Mouse (Mus musculus): Measurements from ENCODE around the gene Usp3. TPM values are rescaled to one million over a fixed set of nuclear protein-coding genes. Genes with fewer than 3 reads are reported as not detected.

The Usp3 gene
- polyA plus RNA-seq, 1 experiment, result 89.3 TPM

DNA sequence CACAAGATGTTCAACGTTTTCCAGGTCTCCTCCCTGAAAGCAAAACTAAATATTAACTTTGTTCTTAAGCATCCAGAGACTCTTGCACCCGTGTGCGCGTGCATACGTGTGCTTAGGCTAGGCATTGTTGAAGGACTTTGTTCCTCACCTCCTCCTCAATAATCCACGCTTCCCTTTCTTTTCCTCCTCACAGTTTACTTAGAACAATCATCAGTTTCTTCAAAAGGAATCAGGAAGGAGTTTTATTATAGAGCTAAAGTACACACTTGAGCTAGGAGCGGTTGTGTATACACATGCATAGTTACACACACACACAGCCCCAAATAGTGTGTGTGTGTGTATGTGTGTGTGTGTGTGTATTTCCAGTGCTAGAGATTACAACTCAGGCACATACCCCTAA, 20.7 kb upstream of the Usp3 start:
- WGBS, result 93% methylated on average over 7 of the region's 7 CpGs
- no peak for DNase-seq
- Histone ChIP-seq H3K4me1 (ENCODE audit: control insufficient read depth, insufficient read depth, low read length) (peaks cover 6% of the 10 kb centered on the region; the same call in 1 of the 2 replicates), H3K27ac (ENCODE audit: insufficient read depth, low read length) (no peak overlapping the region), H3K27me3 (ENCODE audit: control insufficient read depth, insufficient read depth, low read length) (no peaks in the 10 kb centered on the region), H3K4me3 (replicated peaks; ENCODE audit: insufficient read depth, low read depth, low read length) (no peak overlapping the region)
- TF ChIP-seq POLR2A (IDR thresholded peaks at IDR 0.05; ENCODE audit: borderline replicate concordance, insufficient read depth, low read length) (no peak), CTCF (IDR thresholded peaks at IDR 0.05; ENCODE audit: borderline replicate concordance, insufficient read depth, low read depth, low read length) (no peak)

DNA sequence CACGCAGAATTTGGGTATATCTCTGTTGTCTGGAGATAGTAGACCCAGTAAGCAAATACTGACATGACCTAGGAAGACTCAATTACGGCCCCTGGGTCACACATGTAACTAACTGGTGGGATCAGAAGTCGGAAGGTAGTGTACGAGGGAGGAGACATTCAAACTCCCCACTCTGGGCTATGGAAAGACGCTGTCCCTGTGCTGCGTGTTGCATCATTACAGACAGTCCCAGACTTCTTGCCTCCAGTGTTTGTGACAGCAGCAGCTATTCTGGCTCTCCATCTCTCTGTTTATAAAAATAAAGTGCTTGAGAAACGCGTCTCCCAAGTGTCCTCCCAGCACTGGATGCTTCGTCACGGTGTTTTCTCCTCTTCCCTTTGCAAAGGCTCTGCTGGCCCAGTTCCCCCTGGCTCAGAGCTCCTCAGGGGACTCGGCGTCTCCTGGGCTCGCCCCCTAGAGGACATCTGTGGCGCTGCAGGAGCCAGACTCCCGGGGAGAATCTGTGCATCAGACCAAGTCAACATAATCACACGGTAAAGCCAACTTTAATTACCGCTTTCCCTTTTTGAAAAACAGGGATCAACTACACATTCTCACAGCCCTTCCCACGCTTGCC, 18.6 kb upstream of the Usp3 start:
- TF ChIP-seq CTCF (IDR thresholded peaks at IDR 0.05; ENCODE audit: borderline replicate concordance, insufficient read depth, low read depth, low read length) (peak; percentile 83), POLR2A (IDR thresholded peaks at IDR 0.05; ENCODE audit: borderline replicate concordance, insufficient read depth, low read length) (peak; percentile 54; the same call in 1 of the 2 replicates)
- Histone ChIP-seq H3K27me3 (ENCODE audit: control insufficient read depth, insufficient read depth, low read length) (no peaks in the 10 kb centered on the region), H3K27ac (ENCODE audit: insufficient read depth, low read length) (peak overlapping the region; percentile 32; the same call in 1 of the 2 replicates), H3K4me3 (replicated peaks; ENCODE audit: insufficient read depth, low read depth, low read length) (peak overlapping the region; percentile 70), H3K4me1 (ENCODE audit: control insufficient read depth, insufficient read depth, low read length) (peaks cover 8% of the 10 kb centered on the region)
- peak; percentile 90 to 94 for DNase-seq
- 9% methylated on average over 18 of the region's 18 CpGs for WGBS

DNA sequence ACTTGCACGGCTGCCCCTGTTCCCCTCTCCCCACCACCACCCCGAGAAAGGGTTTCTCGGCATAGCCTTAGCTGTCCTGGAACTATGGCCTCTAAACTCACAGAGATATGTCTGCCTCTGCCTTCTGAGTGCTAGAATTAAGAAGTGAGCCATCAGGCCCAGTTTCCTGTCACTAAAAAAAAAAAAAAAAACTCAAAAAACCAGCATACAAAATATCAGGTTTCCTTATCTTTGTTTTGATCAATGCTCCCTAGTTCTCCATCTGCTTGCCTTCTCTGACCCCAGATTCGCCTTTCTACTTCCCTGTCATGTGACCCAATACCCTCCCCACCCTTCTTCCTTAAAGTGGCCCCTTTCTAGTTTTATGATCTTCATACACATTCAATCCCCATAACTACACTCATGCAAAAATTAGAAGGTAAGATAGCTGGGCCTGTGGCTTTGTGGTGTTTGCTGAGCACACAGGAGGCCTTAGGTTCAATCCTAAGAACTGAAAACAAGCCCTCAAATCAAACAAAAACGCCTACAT, 15.9 kb upstream of the Usp3 start:
- WGBS, result 89% methylated on average over 5 of the region's 5 CpGs
- DNase-seq, result no peak
- Histone ChIP-seq H3K4me3 (replicated peaks; ENCODE audit: insufficient read depth, low read depth, low read length) (no peak overlapping the region), H3K27ac (ENCODE audit: insufficient read depth, low read length) (no peak overlapping the region), H3K4me1 (ENCODE audit: control insufficient read depth, insufficient read depth, low read length) (peaks cover 8% of the 10 kb centered on the region), H3K27me3 (ENCODE audit: control insufficient read depth, insufficient read depth, low read length) (no peaks in the 10 kb centered on the region)
- no peak for TF ChIP-seq POLR2A (IDR thresholded peaks at IDR 0.05; ENCODE audit: borderline replicate concordance, insufficient read depth, low read length)
- TF ChIP-seq CTCF (IDR thresholded peaks at IDR 0.05; ENCODE audit: borderline replicate concordance, insufficient read depth, low read depth, low read length), result no peak

DNA sequence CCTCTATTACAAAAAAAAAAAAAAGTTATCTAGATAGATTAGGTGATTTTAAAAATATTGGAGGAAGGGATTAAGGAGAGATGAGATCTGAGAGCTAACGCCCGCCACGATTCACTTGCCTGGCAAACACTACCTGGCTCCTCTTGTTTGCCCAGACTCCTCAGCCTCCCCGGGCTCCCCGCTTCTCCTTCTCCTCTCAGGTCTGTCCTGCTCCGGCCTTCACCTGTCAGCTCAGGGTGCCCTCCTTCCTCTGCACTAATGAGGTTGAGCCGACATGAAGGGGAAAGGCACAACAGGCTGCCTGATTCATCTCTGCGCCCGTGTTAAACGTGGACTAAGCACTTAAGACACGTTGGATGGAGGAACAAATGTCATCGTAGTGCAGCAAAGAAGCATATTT, 13.9 kb upstream of the Usp3 start:
- 46% methylated on average over 12 of the region's 12 CpGs for WGBS
- H3K4me3 ChIP-seq (replicated peaks; ENCODE audit: insufficient read depth, low read depth, low read length), result peak overlapping the region; percentile 17
- peaks cover 3% of the 10 kb centered on the region for H3K4me1 ChIP-seq (ENCODE audit: control insufficient read depth, insufficient read depth, low read length)
- TF ChIP-seq CTCF (IDR thresholded peaks at IDR 0.05; ENCODE audit: borderline replicate concordance, insufficient read depth, low read depth, low read length) (no peak), POLR2A (IDR thresholded peaks at IDR 0.05; ENCODE audit: borderline replicate concordance, insufficient read depth, low read length) (no peak)
- DNase-seq, result peak in 1 of 2 experiments; percentile 42
- no peaks in the 10 kb centered on the region for H3K27me3 ChIP-seq (ENCODE audit: control insufficient read depth, insufficient read depth, low read length)
- H3K27ac ChIP-seq (ENCODE audit: insufficient read depth, low read length), result no peak overlapping the region

DNA sequence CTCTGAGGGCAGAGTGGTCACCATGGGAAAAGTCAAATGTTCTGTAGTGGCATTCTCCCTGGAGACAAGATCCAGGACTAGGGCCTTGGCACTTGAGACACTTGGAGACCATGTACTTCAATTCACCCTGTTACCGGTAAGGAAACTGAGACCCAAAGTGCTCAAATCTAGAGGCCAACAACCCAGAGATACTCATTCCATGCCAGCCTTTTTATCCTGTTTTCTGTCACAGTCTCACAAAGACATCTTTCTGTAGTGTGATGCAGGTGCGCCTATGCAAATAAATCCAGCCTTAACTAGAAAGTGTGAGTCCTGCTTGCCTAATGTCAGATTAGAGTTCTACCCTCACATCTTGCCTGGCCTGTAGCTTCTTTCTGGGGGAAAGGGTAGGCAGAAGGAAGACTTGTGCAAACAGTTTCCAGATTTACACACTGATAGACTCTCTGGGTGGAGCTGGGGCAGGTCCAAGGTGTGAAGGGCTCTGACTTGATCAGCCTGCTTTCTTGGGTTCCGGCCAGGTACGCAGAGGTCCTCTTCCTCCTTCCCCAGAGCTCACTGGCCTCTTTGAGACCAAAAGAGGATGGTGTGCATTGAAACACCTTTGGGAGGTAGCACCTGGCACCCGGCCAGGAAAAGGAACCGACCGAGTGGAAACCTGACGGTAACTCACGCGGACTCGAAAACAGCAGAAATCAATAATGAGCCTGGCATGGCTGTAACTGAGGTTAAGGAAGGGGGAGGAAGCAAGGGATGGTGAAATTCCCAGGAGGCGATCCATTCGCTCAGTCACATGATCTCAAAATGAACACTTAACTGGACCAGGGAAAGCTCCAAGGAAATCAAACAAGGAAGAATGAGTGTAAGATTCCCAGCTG, 13.2 kb upstream of the Usp3 start:
- H3K27me3 ChIP-seq (ENCODE audit: control insufficient read depth, insufficient read depth, low read length), result no peaks in the 10 kb centered on the region
- TF ChIP-seq CTCF (IDR thresholded peaks at IDR 0.05; ENCODE audit: borderline replicate concordance, insufficient read depth, low read depth, low read length) (no peak), POLR2A (IDR thresholded peaks at IDR 0.05; ENCODE audit: borderline replicate concordance, insufficient read depth, low read length) (no peak)
- WGBS, result 33% methylated on average over 13 of the region's 13 CpGs
- H3K4me3 ChIP-seq (replicated peaks; ENCODE audit: insufficient read depth, low read depth, low read length), result peak overlapping the region; percentile 45
- H3K4me1 ChIP-seq (ENCODE audit: control insufficient read depth, insufficient read depth, low read length), result peaks cover 3% of the 10 kb centered on the region
- no peak overlapping the region for H3K27ac ChIP-seq (ENCODE audit: insufficient read depth, low read length)
- DNase-seq, result peak; percentile 62 to 71

DNA sequence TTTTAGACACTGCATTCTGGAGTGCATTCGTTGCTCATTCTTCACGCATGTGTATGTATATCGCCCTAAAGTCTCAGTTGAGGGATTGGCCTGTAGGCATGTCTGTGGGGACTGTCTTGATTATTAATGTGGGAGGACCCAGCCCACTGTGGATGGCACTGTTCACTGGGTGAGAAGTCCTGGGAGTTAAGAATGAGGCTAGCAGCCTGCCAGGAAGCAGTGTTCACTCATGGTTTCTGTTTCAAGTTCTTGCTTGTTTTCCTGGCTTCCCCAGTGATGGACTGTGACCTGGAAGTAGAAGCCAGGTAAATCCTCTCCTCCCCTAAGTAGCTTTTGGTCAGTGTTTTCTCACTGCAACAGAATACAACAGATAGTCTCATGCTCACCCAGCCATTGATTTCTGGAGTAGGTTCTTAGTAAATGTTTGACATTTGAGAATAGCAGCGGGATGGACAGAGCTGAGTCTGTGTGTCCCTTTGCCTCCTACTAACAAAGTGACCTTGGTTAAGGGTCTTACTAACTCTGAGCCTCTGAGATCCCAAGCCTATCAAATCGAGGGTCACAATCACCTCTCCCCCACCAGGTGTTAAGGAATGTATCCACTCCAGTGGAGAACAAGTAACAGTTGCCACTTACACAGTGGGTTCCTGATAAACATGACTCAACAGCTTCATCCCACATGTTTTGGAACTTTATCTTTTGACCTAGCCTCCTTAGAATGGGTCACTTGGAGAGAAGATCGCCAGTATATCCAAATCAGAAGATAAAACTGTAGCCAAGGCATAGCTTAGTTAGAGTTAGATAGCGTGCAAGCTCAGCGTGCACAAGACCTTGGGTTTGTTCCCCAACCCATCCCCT, 11.6 kb upstream of the Usp3 start:
- peaks cover 5% of the 10 kb centered on the region for H3K4me1 ChIP-seq (ENCODE audit: control insufficient read depth, insufficient read depth, low read length)
- no peak overlapping the region for H3K27ac ChIP-seq (ENCODE audit: insufficient read depth, low read length)
- DNase-seq, result no peak
- 93% methylated on average over 8 of the region's 8 CpGs for WGBS
- TF ChIP-seq CTCF (IDR thresholded peaks at IDR 0.05; ENCODE audit: borderline replicate concordance, insufficient read depth, low read depth, low read length) (no peak), POLR2A (IDR thresholded peaks at IDR 0.05; ENCODE audit: borderline replicate concordance, insufficient read depth, low read length) (no peak)
- H3K27me3 ChIP-seq (ENCODE audit: control insufficient read depth, insufficient read depth, low read length), result no peaks in the 10 kb centered on the region
- H3K4me3 ChIP-seq (replicated peaks; ENCODE audit: insufficient read depth, low read depth, low read length), result no peak overlapping the region

DNA sequence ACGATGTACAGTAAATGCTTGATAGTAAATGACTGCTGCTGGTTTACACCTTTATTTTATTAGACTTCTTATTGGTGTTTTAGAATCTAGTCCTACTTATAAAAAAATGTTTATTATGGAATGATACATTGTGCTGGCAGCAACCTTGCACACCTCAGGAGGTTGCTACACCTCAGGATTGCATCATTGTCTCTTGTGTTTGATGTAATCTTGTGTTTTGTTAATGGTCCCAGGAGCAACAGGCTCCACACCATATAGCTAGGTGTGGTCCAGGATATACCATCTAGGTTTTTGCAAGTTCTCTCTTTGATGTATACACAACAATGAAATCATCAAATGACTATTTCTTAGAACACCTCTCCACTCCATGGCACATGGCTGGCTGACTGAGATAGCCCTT, 11.0 kb upstream of the Usp3 start:
- Histone ChIP-seq H3K27ac (ENCODE audit: insufficient read depth, low read length) (no peak overlapping the region), H3K27me3 (ENCODE audit: control insufficient read depth, insufficient read depth, low read length) (no peaks in the 10 kb centered on the region), H3K4me1 (ENCODE audit: control insufficient read depth, insufficient read depth, low read length) (peaks cover 6% of the 10 kb centered on the region), H3K4me3 (replicated peaks; ENCODE audit: insufficient read depth, low read depth, low read length) (no peak overlapping the region)
- TF ChIP-seq CTCF (IDR thresholded peaks at IDR 0.05; ENCODE audit: borderline replicate concordance, insufficient read depth, low read depth, low read length), result no peak
- TF ChIP-seq POLR2A (IDR thresholded peaks at IDR 0.05; ENCODE audit: borderline replicate concordance, insufficient read depth, low read length), result no peak
- DNase-seq, result no peak
- WGBS, result 94% methylated on average over 1 of the region's 1 CpGs

Data from cerebellum, adult 2 months (tissue).